8 mouse cellular contexts compared by ENCODE assay signal in genomic region chr15:79946022-79946421, GRCm38 (mm10). TPM values are rescaled to one million over a fixed set of nuclear protein-coding genes. Genes with fewer than 3 reads are reported as not detected.
DNase-seq lines count a peak whose midpoint lies in the region; ATAC-seq and TF ChIP-seq lines count a peak whose summit lies in the region.

No protein-coding gene starts in this region.

- peak; percentile 98 for TF ChIP-seq CTCF in cerebellum, adult 2 months (IDR thresholded peaks at IDR 0.05; ENCODE audit: borderline replicate concordance, insufficient read depth, low read depth, low read length)

- H3K9me3 ChIP-seq in ES-E14 (ENCODE audit: control insufficient read depth, insufficient read depth, low read depth, low read length): no peaks in the 10 kb centered on the region
- H3K9me3 ChIP-seq in hindbrain, embryonic 10.5 days: no peaks in the 10 kb centered on the region
- H3K9me3 ChIP-seq in lung, embryonic 15.5 days: no peaks in the 10 kb centered on the region

- no peak overlapping the region for H3K4me3 ChIP-seq in ES-E14 (ENCODE audit: insufficient read depth in 1 of 2, low read depth in 1 of 2, low read length in 2 of 2, poor library complexity in 1 of 2, severe bottlenecking in 1 of 2)
- no peak overlapping the region for H3K4me3 ChIP-seq in cerebellum, adult 2 months (replicated peaks; ENCODE audit: insufficient read depth, low read depth, low read length)
- H3K4me3 ChIP-seq in hindbrain, embryonic 10.5 days: no peak overlapping the region
- H3K4me3 ChIP-seq in lung, embryonic 15.5 days: no peak overlapping the region

- TF ChIP-seq POLR2A in cerebellum, adult 2 months (IDR thresholded peaks at IDR 0.05; ENCODE audit: borderline replicate concordance, insufficient read depth, low read length): no peak

- no peak overlapping the region for H3K27ac ChIP-seq in ES-E14 (ENCODE audit: insufficient read depth, low read depth, low read length, poor library complexity, severe bottlenecking)
- no peak overlapping the region for H3K27ac ChIP-seq in cerebellum, adult 2 months (ENCODE audit: insufficient read depth, low read length)
- H3K27ac ChIP-seq in hindbrain, embryonic 10.5 days: no peak overlapping the region
- no peak overlapping the region for H3K27ac ChIP-seq in lung, embryonic 15.5 days

- 9% methylated on average over 4 of the region's 4 CpGs for WGBS in cerebellum, adult 2 months
- 11% methylated on average over 4 of the region's 4 CpGs for WGBS in hindbrain, embryonic 10.5 days
- 9% methylated on average over 4 of the region's 4 CpGs for WGBS in lung, embryonic 15.5 days

- peaks cover 5% of the 10 kb centered on the region; the same call in 1 of the 2 replicates for H3K36me3 ChIP-seq in ES-E14 (ENCODE audit: control insufficient read depth, insufficient read depth, low read length, poor library complexity, severe bottlenecking)
- no peaks in the 10 kb centered on the region for H3K36me3 ChIP-seq in hindbrain, embryonic 10.5 days
- H3K36me3 ChIP-seq in lung, embryonic 15.5 days: no peaks in the 10 kb centered on the region

- peak; percentile 52 for ATAC-seq in lung, embryonic 15.5 days (ENCODE audit: borderline replicate concordance, extremely low read depth, low FRiP score, low TSS enrichment)

- H3K4me2 ChIP-seq in lung, embryonic 15.5 days: no peak overlapping the region

- in situ Hi-C loops in ES-E14 (cut with MboI; ENCODE audit: low sequenced_read_pairs in 2 of 2, unreplicated experiment in 2 of 2): loop anchor here in 1 of 2 experiments (10.0 kb wide), 1 partner anchor 119 kb away; no protein-coding TSS in a partner anchor

- no peak for DNase-seq in ES-E14 (ENCODE audit: low read depth, low spot score)
- DNase-seq in cerebellum, adult 2 months: peak; percentile 74 to 84
- DNase-seq in forelimb bud, embryonic 11.5 days (ENCODE audit: low read depth, low spot score): peak; percentile 92
- DNase-seq in hindbrain, embryonic 10.5 days (ENCODE audit: low spot score): peak; percentile 91
- DNase-seq in layer of hippocampus, adult 9-10 months (ENCODE audit: low spot score): peak; percentile 83
- peak; percentile 81 for DNase-seq in ovary, postnatal 10 days (ENCODE audit: low spot score)
- peak; percentile 87 for DNase-seq in thymus, postnatal 0 days (ENCODE audit: low spot score)

- H3K27me3 ChIP-seq in cerebellum, adult 2 months (ENCODE audit: control insufficient read depth, insufficient read depth, low read length): no peaks in the 10 kb centered on the region
- peaks cover 15% of the 10 kb centered on the region; the same call in 1 of the 2 replicates for H3K27me3 ChIP-seq in hindbrain, embryonic 10.5 days (ENCODE audit: insufficient read depth, poor library complexity, severe bottlenecking)
- no peaks in the 10 kb centered on the region for H3K27me3 ChIP-seq in lung, embryonic 15.5 days

- no peak overlapping the region for H3K9ac ChIP-seq in ES-E14 (ENCODE audit: insufficient read depth, low read depth, low read length, poor library complexity, severe bottlenecking)
- no peak overlapping the region for H3K9ac ChIP-seq in lung, embryonic 15.5 days

- peaks cover 3 to 30% of the 10 kb centered on the region in 2 experiments for H3K4me1 ChIP-seq in ES-E14 (ENCODE audit: control insufficient read depth in 2 of 2, insufficient read depth in 2 of 2, low read length in 2 of 2, poor library complexity in 1 of 2)
- H3K4me1 ChIP-seq in cerebellum, adult 2 months (ENCODE audit: control insufficient read depth, insufficient read depth, low read length): peaks cover 4% of the 10 kb centered on the region; the same call in 1 of the 2 replicates
- H3K4me1 ChIP-seq in hindbrain, embryonic 10.5 days (replicated peaks): peaks cover 17% of the 10 kb centered on the region
- H3K4me1 ChIP-seq in lung, embryonic 15.5 days: peaks cover 17% of the 10 kb centered on the region

TF ChIP-seq in ES-E14, 5 proteins besides CTCF, POLR2A, EP300 and RAD21:
- TF ChIP-seq HCFC1 (IDR thresholded peaks at IDR 0.05; ENCODE audit: borderline replicate concordance, insufficient read depth, low read length) (no peak; the same call in 1 of the 2 replicates), ZC3H11A (IDR thresholded peaks at IDR 0.05; ENCODE audit: borderline replicate concordance, low read depth, low read length) (peak; percentile 44; the same call in 1 of the 2 replicates), CHD2 (IDR thresholded peaks at IDR 0.05; ENCODE audit: low read depth, low read length) (no peak)

RNA-seq across cellular contexts. Expression of gene Cbx7, which starts 24.9 kb away (rescaled TPM):
- total RNA-seq in ES-E14 (2012; rRNA removed): 171 and 233 TPM in 2 replicates
- polyA plus RNA-seq in cerebellum, adult 2 months (2012; rRNA removed): 89.6 and 96.3 TPM in 2 replicates
- polyA plus RNA-seq in hindbrain, embryonic 10.5 days (2016; fragmentation: Nextera tagmentation; extraction: Ambion mirVana): 2.4 and 2.9 TPM in 2 replicates
- 2.4 and 2.8 TPM in 2 replicates for polyA plus RNA-seq in lung, embryonic 15.5 days (2015; fragmentation: Nextera tagmentation; extraction: Ambion mirVana)
- 8.3 and 10.1 TPM in 2 replicates for polyA plus RNA-seq in thymus, postnatal 0 days (2015; fragmentation: Nextera tagmentation; extraction: Ambion mirVana)

RNA-seq across cellular contexts. Expression of gene Apobec3, which starts 54.6 kb away (rescaled TPM):
- 39.9 and 42.4 TPM in 2 replicates for total RNA-seq in ES-E14 (2012; rRNA removed)
- polyA plus RNA-seq in cerebellum, adult 2 months (2012; rRNA removed): 3.3 and 3.6 TPM in 2 replicates
- 6.9 and 9.0 TPM in 2 replicates for polyA plus RNA-seq in hindbrain, embryonic 10.5 days (2016; fragmentation: Nextera tagmentation; extraction: Ambion mirVana)
- polyA plus RNA-seq in lung, embryonic 15.5 days (2015; fragmentation: Nextera tagmentation; extraction: Ambion mirVana): 30.0 and 38.5 TPM in 2 replicates
- polyA plus RNA-seq in thymus, postnatal 0 days (2015; fragmentation: Nextera tagmentation; extraction: Ambion mirVana): 149 and 159 TPM in 2 replicates
